Mouse (Mus musculus) hindbrain, postnatal 0 days (tissue): ENCODE measurements around the gene Asic3. TPM values are rescaled to one million over a fixed set of nuclear protein-coding genes. Genes with fewer than 3 reads are reported as not detected.

Source experiments
- ATAC-seq: fragments of 200-750 bp; cut with Nextera tagmentation; 2 replicates; pipeline ENCODE4 v1.8.0; 2017; ENCODE audit warnings: mild to moderate bottlenecking, moderate TSS enrichment, moderate library complexity
- DNase-seq: peaks from one replicate; pipeline ENCODE4 v3.0.0-alpha.2; 2015; ENCODE audit warnings: low spot score
- H3K27ac ChIP-seq: fragments of 300-500 bp; sonication (generic); 2 replicates; pipeline ENCODE4 v1.5.1; 2014; ENCODE audit warnings: mild to moderate bottlenecking
- H3K27me3 ChIP-seq: fragments of 300-500 bp; sonication (generic); 2 replicates; pipeline ENCODE4 v1.6.1; 2014; ENCODE audit warnings: low read length, mixed read lengths; ENCODE audit not compliant: insufficient read depth
- H3K36me3 ChIP-seq: fragments of 300-500 bp; sonication (generic); 2 replicates; pipeline ENCODE4 v1.6.1; 2014; ENCODE audit warnings: low read length, mixed read lengths; ENCODE audit not compliant: insufficient read depth
- H3K4me1 ChIP-seq: fragments of 300-500 bp; sonication (generic); 2 replicates; pipeline ENCODE4 v1.6.1; 2014; ENCODE audit warnings: antibody characterized with exemption, low read length, mixed read lengths; ENCODE audit not compliant: insufficient read depth
- H3K4me2 ChIP-seq: fragments of 300-500 bp; sonication (generic); 2 replicates; pipeline ENCODE4 v1.6.1; 2014; ENCODE audit warnings: low read depth, mild to moderate bottlenecking, low read length, moderate library complexity, mixed read lengths
- H3K4me3 ChIP-seq: fragments of 300-500 bp; sonication (generic); 2 replicates; pipeline ENCODE4 v1.5.1; 2014; ENCODE audit warnings: low read length
- H3K9ac ChIP-seq: fragments of 300-500 bp; sonication (generic); replicated peaks from 2 replicates; pipeline ENCODE4 v1.6.1; 2014; ENCODE audit warnings: mild to moderate bottlenecking, low read length, moderate library complexity, mixed read lengths
- H3K9me3 ChIP-seq: fragments of 300-500 bp; sonication (generic); 2 replicates; pipeline ENCODE4 v1.6.1; 2016; ENCODE audit warnings: low read length, mixed read lengths
- CTCF ChIP-seq: IDR thresholded peaks from 2 replicates; pipeline ENCODE4 v1.5.1; 2016; ENCODE audit warnings: antibody characterized with exemption, control low read depth, low read depth
- WGBS: fragments of 180-500 bp; shearing (Covaris S2); extraction: QIAGEN DNeasy Blood & Tissue Kit; methylation state at CpG from one replicate; pipeline ENCODE4 v1.1.7; 2014; 5-methylcytosine and 5-hydroxymethylcytosine counted together
- polyA plus RNA-seq: library from polyadenylated mRNA; unstranded; fragments of >200 nt; fragmentation: Nextera tagmentation; extraction: Ambion mirVana; gene quantifications from 2 replicates; pipeline ENCODE4 v1.2.1, GENCODE M21; 2015
- total RNA-seq: library from RNA; depleted of rRNA; stranded (reverse); fragments of >200 nt; gene quantifications from 2 replicates; pipeline ENCODE4 v1.2.3, GENCODE M21; 2014

Asic3 gene
- total and polyA plus RNA-seq, 2 experiments from 2014 or later: 0.37 to 0.58 TPM

GRCm38 (mm10) chr5:24425421-24426036, 12.3 kb downstream of the Asic3 start:
- Histone ChIP-seq H3K27ac (peak overlapping the region; percentile 90), H3K27me3 (no peaks in the 10 kb centered on the region), H3K9ac (peak overlapping the region; percentile 73), H3K4me3 (peak overlapping the region; percentile 68), H3K4me2 (peak overlapping the region; percentile 87), H3K36me3 (peaks cover 11% of the 10 kb centered on the region; the same call in 1 of the 2 replicates), H3K4me1 (peaks cover 12% of the 10 kb centered on the region), H3K9me3 (no peaks in the 10 kb centered on the region)
- DNase-seq (peak; percentile 49), ATAC-seq (no peak)
- 1% methylated on average over 17 of the region's 30 CpGs for WGBS
- peak; percentile 47 for TF ChIP-seq CTCF

- Histone ChIP-seq H3K36me3 (peaks cover 11% of the 10 kb centered on the region; the same call in 1 of the 2 replicates), H3K4me1 (peaks cover 12% of the 10 kb centered on the region), H3K27me3 (no peaks in the 10 kb centered on the region), H3K27ac (no peak overlapping the region), H3K9me3 (no peaks in the 10 kb centered on the region), H3K9ac (peak overlapping the region; percentile 73), H3K4me2 (peak overlapping the region; percentile 87), H3K4me3 (peak overlapping the region; percentile 68)
- TF ChIP-seq CTCF: no peak
- DNase-seq (no peak), ATAC-seq (no peak)
- WGBS: 4% methylated on average over 10 of the region's 10 CpGs
Observed at GRCm38 (mm10) chr5:24426037-24426432, 12.8 kb downstream of the Asic3 start.

GRCm38 (mm10) chr5:24426556-24427284, 13.5 kb downstream of the Asic3 start:
- TF ChIP-seq CTCF: no peak
- peak overlapping the region; percentile 68; the same call in 1 of the 2 replicates for H3K4me3 ChIP-seq
- H3K36me3 ChIP-seq: peaks cover 10% of the 10 kb centered on the region; the same call in 1 of the 2 replicates
- DNase-seq (no peak), ATAC-seq (no peak)
- H3K4me2 ChIP-seq: peak overlapping the region; percentile 87
- H3K9ac ChIP-seq: no peak overlapping the region
- peaks cover 12% of the 10 kb centered on the region for H3K4me1 ChIP-seq
- H3K9me3 ChIP-seq: no peaks in the 10 kb centered on the region
- WGBS: 15% methylated on average over 9 of the region's 9 CpGs
- no peak overlapping the region for H3K27ac ChIP-seq
- no peaks in the 10 kb centered on the region for H3K27me3 ChIP-seq

GRCm38 (mm10) chr5:24427285-24427633, 14.1 kb downstream of the Asic3 start:
- H3K4me2 ChIP-seq: peak overlapping the region; percentile 87; the same call in 1 of the 2 replicates
- 22% methylated on average over 12 of the region's 12 CpGs for WGBS

GRCm38 (mm10) chr5:24427981-24428402, 14.8 kb downstream of the Asic3 start:
- Histone ChIP-seq H3K27me3 (no peaks in the 10 kb centered on the region), H3K9me3 (no peaks in the 10 kb centered on the region), H3K4me3 (no peak overlapping the region), H3K27ac (no peak overlapping the region), H3K4me2 (peak overlapping the region; percentile 31), H3K36me3 (peaks cover 23% of the 10 kb centered on the region; the same call in 1 of the 2 replicates), H3K9ac (no peak overlapping the region), H3K4me1 (peaks cover 5% of the 10 kb centered on the region; the same call in 1 of the 2 replicates)
- ATAC-seq: no peak
- WGBS: 12% methylated on average over 15 of the region's 15 CpGs
- TF ChIP-seq CTCF: no peak
- no peak for DNase-seq

More at GRCm38 (mm10) chr5:24427285-24427633, 14.1 kb downstream of the Asic3 start:
- Histone ChIP-seq H3K27me3 (no peaks in the 10 kb centered on the region), H3K4me3 (no peak overlapping the region), H3K9ac (no peak overlapping the region), H3K36me3 (peaks cover 16% of the 10 kb centered on the region; the same call in 1 of the 2 replicates), H3K9me3 (no peaks in the 10 kb centered on the region), H3K4me1 (peaks cover 12% of the 10 kb centered on the region), H3K27ac (no peak overlapping the region; the same call in 1 of the 2 replicates)
- DNase-seq: no peak
- TF ChIP-seq CTCF: no peak
- ATAC-seq: no peak

- 22% methylated on average over 9 of the region's 9 CpGs for WGBS
Observed at GRCm38 (mm10) chr5:24428596-24428995, 15.4 kb downstream of the Asic3 start.

More at GRCm38 (mm10) chr5:24428596-24428995, 15.4 kb downstream of the Asic3 start:
- no peaks in the 10 kb centered on the region for H3K27me3 ChIP-seq
- H3K9ac ChIP-seq: no peak overlapping the region
- TF ChIP-seq CTCF: no peak
- H3K36me3 ChIP-seq: peaks cover 26% of the 10 kb centered on the region; the same call in 1 of the 2 replicates
- no peak for DNase-seq
- no peak overlapping the region for H3K27ac ChIP-seq
- peaks cover 5% of the 10 kb centered on the region; the same call in 1 of the 2 replicates for H3K4me1 ChIP-seq
- no peaks in the 10 kb centered on the region for H3K9me3 ChIP-seq
- no peak overlapping the region for H3K4me3 ChIP-seq
- H3K4me2 ChIP-seq: peak overlapping the region; percentile 31
- ATAC-seq: no peak
